Mouse (Mus musculus) lung, embryonic 14.5 days (tissue): ENCODE measurements at regions not wholly inside any gene's neighbourhood (a gene's known extent, or its start where the extent isn't known, plus 50 kb on each side); places are given as distances from the start of the nearest gene placed in this dataset.

Experiments used
- ATAC-seq: fragments of 200-750 bp; cut with Nextera tagmentation; 2 replicates; pipeline ENCODE4 v1.8.0; 2017; ENCODE audit warnings: mild to moderate bottlenecking, moderate TSS enrichment, moderate library complexity; ENCODE audit not compliant: insufficient read depth
- DNase-seq: peaks from one replicate; pipeline ENCODE4 v3.0.0-alpha.2; 2015
- H3K27ac ChIP-seq: fragments of 300-500 bp; sonication (generic); 2 replicates; pipeline ENCODE4 v1.5.1; 2014; ENCODE audit warnings: low read depth, mild to moderate bottlenecking, moderate library complexity
- H3K27me3 ChIP-seq: fragments of 300-500 bp; sonication (generic); 2 replicates; pipeline ENCODE4 v1.6.1; 2014; ENCODE audit warnings: low read length, control low read depth; ENCODE audit not compliant: insufficient read depth
- H3K36me3 ChIP-seq: fragments of 300-500 bp; sonication (generic); 2 replicates; pipeline ENCODE4 v1.6.1; 2014; ENCODE audit warnings: control low read depth; ENCODE audit not compliant: insufficient read depth
- H3K4me1 ChIP-seq: fragments of 300-500 bp; sonication (generic); 2 replicates; pipeline ENCODE4 v1.6.1; 2014; ENCODE audit warnings: antibody characterized with exemption, control low read depth; ENCODE audit not compliant: insufficient read depth
- H3K4me2 ChIP-seq: fragments of 300-500 bp; sonication (generic); 2 replicates; pipeline ENCODE4 v1.6.1; 2014; ENCODE audit warnings: mild to moderate bottlenecking
- H3K4me3 ChIP-seq: fragments of 300-500 bp; sonication (generic); 2 replicates; pipeline ENCODE4 v1.5.1; 2014; ENCODE audit warnings: low read depth, low read length
- H3K9ac ChIP-seq: fragments of 300-500 bp; sonication (generic); 2 replicates; pipeline ENCODE4 v1.6.1; 2014
- H3K9me3 ChIP-seq: fragments of 300-500 bp; sonication (generic); 2 replicates; pipeline ENCODE4 v1.6.1; 2016; ENCODE audit warnings: low read depth, low read length, control low read depth
- CTCF ChIP-seq: IDR thresholded peaks from 2 replicates; pipeline ENCODE4 v1.5.1; 2016; ENCODE audit warnings: antibody characterized with exemption, low read depth
- WGBS: fragments of 180-500 bp; shearing (Covaris S2); extraction: QIAGEN DNeasy Blood & Tissue Kit; methylation state at CpG from one replicate; pipeline ENCODE4 v1.1.7; 2014; 5-methylcytosine and 5-hydroxymethylcytosine counted together

- ATAC-seq (no peak), DNase-seq (no peak)
- no peak for TF ChIP-seq CTCF
- 64% methylated on average over 1 of the region's 1 CpGs for WGBS
- H3K4me3 ChIP-seq, result no peak overlapping the region
- H3K4me1 ChIP-seq, result no peaks in the 10 kb centered on the region
- H3K9ac ChIP-seq, result no peak overlapping the region
- no peaks in the 10 kb centered on the region for H3K36me3 ChIP-seq
- no peaks in the 10 kb centered on the region for H3K9me3 ChIP-seq
- no peak overlapping the region for H3K27ac ChIP-seq
- no peaks in the 10 kb centered on the region for H3K27me3 ChIP-seq
- H3K4me2 ChIP-seq, result no peak overlapping the region
Measured at GRCm38 (mm10) chr4:131366656-131367055, 422.5 kb downstream of the Matn1 start.

DNA sequence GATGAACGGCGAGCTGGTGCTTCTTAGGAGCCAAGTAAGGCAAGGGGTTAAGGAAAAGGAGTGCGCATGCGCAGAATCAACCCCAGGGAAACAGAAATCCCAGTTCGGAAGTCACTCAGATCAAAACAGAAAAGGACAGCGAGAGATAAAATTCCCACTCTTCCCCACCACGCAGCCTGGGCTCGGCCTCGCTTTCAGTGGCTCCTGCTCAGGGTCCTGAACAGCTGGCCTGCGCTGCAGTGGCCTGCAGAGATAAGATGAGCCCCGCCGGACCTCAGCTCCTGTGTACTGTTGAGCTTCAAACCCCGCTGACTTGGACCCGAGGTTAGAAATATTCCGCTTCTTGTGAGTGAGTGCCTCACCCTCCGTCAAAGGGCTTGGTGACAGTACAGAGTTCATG is 428.3 kb downstream of the Matn1 start:
- Histone ChIP-seq H3K4me1 (no peaks in the 10 kb centered on the region), H3K27ac (no peak overlapping the region), H3K9ac (no peak overlapping the region), H3K4me2 (no peak overlapping the region), H3K4me3 (no peak overlapping the region), H3K9me3 (no peaks in the 10 kb centered on the region), H3K27me3 (no peaks in the 10 kb centered on the region), H3K36me3 (no peaks in the 10 kb centered on the region)
- ATAC-seq (no peak), DNase-seq (peak; percentile 33)
- TF ChIP-seq CTCF, result no peak
- WGBS, result 47% methylated on average over 16 of the region's 16 CpGs

DNA sequence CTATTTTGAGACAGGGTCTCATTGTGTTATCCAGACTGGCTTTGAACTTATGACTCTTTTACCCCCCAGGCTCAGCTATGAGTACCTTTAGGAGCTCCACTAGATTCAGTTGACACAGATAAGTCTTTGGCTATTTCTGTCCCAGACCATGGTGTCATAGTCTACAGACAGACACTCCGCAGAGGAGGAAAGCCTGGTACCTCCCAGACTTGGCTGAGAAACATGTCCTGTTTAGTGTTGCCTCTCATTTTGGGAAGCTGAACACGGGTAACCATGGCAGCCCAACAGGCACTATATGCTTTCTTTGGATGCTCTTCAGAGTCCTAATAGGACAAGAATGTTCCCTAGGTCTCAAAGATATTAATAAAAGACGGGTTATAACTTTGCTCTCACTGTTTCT is 429.0 kb downstream of the Matn1 start:
- no peak overlapping the region for H3K27ac ChIP-seq
- ATAC-seq (no peak), DNase-seq (no peak)
- H3K36me3 ChIP-seq, result no peaks in the 10 kb centered on the region
- H3K4me3 ChIP-seq, result no peak overlapping the region
- H3K4me2 ChIP-seq, result no peak overlapping the region
- WGBS, result 80% methylated on average over 3 of the region's 3 CpGs
- no peak overlapping the region for H3K9ac ChIP-seq
- H3K27me3 ChIP-seq, result no peaks in the 10 kb centered on the region
- H3K9me3 ChIP-seq, result no peaks in the 10 kb centered on the region
- TF ChIP-seq CTCF, result no peak
- H3K4me1 ChIP-seq, result no peaks in the 10 kb centered on the region

GRCm38 (mm10) chr4:131374527-131375290 is 430.5 kb downstream of the Matn1 start:
- ATAC-seq (no peak), DNase-seq (no peak)
- 88% methylated on average over 6 of the region's 6 CpGs for WGBS
- Histone ChIP-seq H3K9ac (no peak overlapping the region), H3K4me2 (no peak overlapping the region), H3K27me3 (no peaks in the 10 kb centered on the region), H3K9me3 (no peaks in the 10 kb centered on the region), H3K4me3 (no peak overlapping the region), H3K27ac (no peak overlapping the region), H3K4me1 (no peaks in the 10 kb centered on the region), H3K36me3 (no peaks in the 10 kb centered on the region)
- TF ChIP-seq CTCF, result peak; percentile 34

- ATAC-seq, result no peak; the same call in 1 of the 2 replicates
- no peak overlapping the region for H3K9ac ChIP-seq
- no peak for DNase-seq
- H3K4me2 ChIP-seq, result no peak overlapping the region
- no peaks in the 10 kb centered on the region for H3K9me3 ChIP-seq
- H3K4me3 ChIP-seq, result no peak overlapping the region
- no peaks in the 10 kb centered on the region for H3K36me3 ChIP-seq
- 24% methylated on average over 9 of the region's 9 CpGs for WGBS
- no peaks in the 10 kb centered on the region for H3K4me1 ChIP-seq
- H3K27ac ChIP-seq, result no peak overlapping the region
- no peaks in the 10 kb centered on the region for H3K27me3 ChIP-seq
- TF ChIP-seq CTCF, result no peak
Measured at GRCm38 (mm10) chr4:131381063-131381462, 436.9 kb downstream of the Matn1 start.

DNA sequence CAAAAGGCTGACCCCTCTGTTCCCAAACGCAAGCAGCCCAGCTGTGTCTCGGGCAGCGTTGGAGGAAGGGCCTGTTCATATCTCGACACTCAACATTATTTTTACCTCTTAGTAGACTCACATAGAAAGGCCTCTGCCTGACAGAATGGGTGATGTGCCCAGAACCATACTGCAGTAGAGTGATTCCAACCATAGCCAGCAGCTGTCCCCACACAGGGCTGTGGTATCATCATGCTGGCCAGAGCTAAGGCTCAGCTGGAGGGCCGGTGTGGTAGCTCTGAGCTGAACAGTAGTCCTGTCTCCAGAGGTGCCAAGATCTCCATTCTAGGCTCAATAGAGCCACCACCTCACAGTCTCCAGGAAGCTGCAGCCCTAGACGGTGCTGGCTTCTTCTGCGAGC is 437.3 kb downstream of the Matn1 start:
- no peaks in the 10 kb centered on the region for H3K27me3 ChIP-seq
- no peaks in the 10 kb centered on the region for H3K4me1 ChIP-seq
- no peak overlapping the region for H3K4me2 ChIP-seq
- H3K27ac ChIP-seq, result no peak overlapping the region
- H3K9me3 ChIP-seq, result no peaks in the 10 kb centered on the region
- no peak overlapping the region for H3K9ac ChIP-seq
- no peak for ATAC-seq
- no peaks in the 10 kb centered on the region for H3K36me3 ChIP-seq
- TF ChIP-seq CTCF, result no peak
- DNase-seq, result no peak
- no peak overlapping the region for H3K4me3 ChIP-seq
- 66% methylated on average over 7 of the region's 7 CpGs for WGBS

DNA sequence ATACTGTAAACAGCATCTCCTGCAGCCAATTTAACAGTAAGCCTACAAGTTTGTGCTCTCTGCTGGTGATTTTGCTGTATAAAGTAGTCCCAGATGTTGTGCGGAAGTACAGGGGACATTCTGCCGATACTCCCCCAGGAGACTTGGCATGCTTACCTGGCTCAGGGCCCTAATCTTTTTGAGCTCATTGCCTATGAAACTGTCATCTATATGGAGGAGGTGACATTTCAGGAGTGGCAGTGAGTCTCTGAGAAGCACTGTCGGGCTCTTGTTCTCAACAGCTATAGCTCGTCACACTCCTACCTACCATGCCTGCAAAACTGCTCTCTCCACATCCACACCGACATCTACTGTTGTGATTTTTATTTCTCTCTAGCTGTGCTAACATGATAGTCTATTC is 439.7 kb downstream of the Matn1 start:
- Histone ChIP-seq H3K36me3 (no peaks in the 10 kb centered on the region), H3K27me3 (no peaks in the 10 kb centered on the region), H3K9me3 (no peaks in the 10 kb centered on the region), H3K4me1 (no peaks in the 10 kb centered on the region), H3K27ac (no peak overlapping the region), H3K9ac (no peak overlapping the region), H3K4me2 (no peak overlapping the region), H3K4me3 (no peak overlapping the region)
- WGBS, result 70% methylated on average over 5 of the region's 5 CpGs
- TF ChIP-seq CTCF, result no peak
- DNase-seq (no peak), ATAC-seq (no peak)

- Histone ChIP-seq H3K4me2 (no peak overlapping the region), H3K27me3 (no peaks in the 10 kb centered on the region), H3K36me3 (no peaks in the 10 kb centered on the region), H3K4me1 (no peaks in the 10 kb centered on the region), H3K9me3 (no peaks in the 10 kb centered on the region), H3K4me3 (no peak overlapping the region), H3K9ac (no peak overlapping the region), H3K27ac (no peak overlapping the region)
- no peak for DNase-seq
- TF ChIP-seq CTCF, result no peak
- WGBS, result 52% methylated on average over 10 of the region's 10 CpGs
- no peak for ATAC-seq
Measured at GRCm38 (mm10) chr4:131386961-131387360, 442.8 kb downstream of the Matn1 start.
